Mouse (Mus musculus) limb, embryonic 10.5 days (tissue): ENCODE measurements at regions not wholly inside any gene's neighbourhood (a gene's known extent, or its start where the extent isn't known, plus 50 kb on each side); places are given as distances from the start of the nearest gene placed in this dataset.

Experiments used
- DNase-seq: peaks from one replicate; pipeline ENCODE4 v3.0.0-alpha.2; 2017; ENCODE audit warnings: low spot score
- H3K27ac ChIP-seq: fragments of 300-500 bp; sonication (generic); 2 replicates; pipeline ENCODE4 v1.5.1; 2016; ENCODE audit warnings: mild to moderate bottlenecking
- H3K27me3 ChIP-seq: fragments of 300-500 bp; sonication (generic); 2 replicates; pipeline ENCODE4 v1.6.1; 2016; ENCODE audit warnings: low read depth, mild to moderate bottlenecking; ENCODE audit not compliant: poor library complexity, severe bottlenecking
- H3K36me3 ChIP-seq: fragments of 300-500 bp; sonication (generic); 2 replicates; pipeline ENCODE4 v1.6.1; 2016; ENCODE audit warnings: mild to moderate bottlenecking, moderate library complexity
- H3K4me1 ChIP-seq: fragments of 300-500 bp; sonication (generic); 2 replicates; pipeline ENCODE4 v1.6.1; 2016
- H3K4me3 ChIP-seq: fragments of 300-500 bp; sonication (generic); 2 replicates; pipeline ENCODE4 v1.5.1; 2016; ENCODE audit warnings: mild to moderate bottlenecking, moderate library complexity
- H3K9me3 ChIP-seq: fragments of 300-500 bp; sonication (generic); replicated peaks from 2 replicates; pipeline ENCODE4 v1.6.1; 2016; ENCODE audit warnings: mild to moderate bottlenecking
- WGBS: fragments of 180-500 bp; shearing (Covaris S2); methylation state at CpG from one replicate; pipeline ENCODE4 v1.1.7; 2016; 5-methylcytosine and 5-hydroxymethylcytosine counted together

- peaks cover 31% of the 10 kb centered on the region for H3K4me1 ChIP-seq
- H3K36me3 ChIP-seq, result no peaks in the 10 kb centered on the region
- no peak overlapping the region for H3K27ac ChIP-seq
- H3K27me3 ChIP-seq, result 0 out of 2 replicates have a peak, but pooled peaks cover 5% of the 10 kb centered on the region
- no peak overlapping the region for H3K4me3 ChIP-seq
- no peak for DNase-seq
- H3K9me3 ChIP-seq, result no peaks in the 10 kb centered on the region
- 90% methylated on average over 5 of the region's 5 CpGs for whole genome bisulfite sequencing
These were observed 179.5 kb downstream of the Ets1 start for GRCm38 (mm10) chr9:32815473-32815872.

- peaks cover 32% of the 10 kb centered on the region for H3K4me1 ChIP-seq
- WGBS, result 85% methylated on average over 9 of the region's 9 CpGs
- DNase-seq, result no peak
- H3K27me3 ChIP-seq, result 0 out of 2 replicates have a peak, but pooled peaks cover 5% of the 10 kb centered on the region
- H3K36me3 ChIP-seq, result no peaks in the 10 kb centered on the region
- peak overlapping the region; percentile 26; the same call in 1 of the 2 replicates for H3K27ac ChIP-seq
- H3K9me3 ChIP-seq, result no peaks in the 10 kb centered on the region
- no peak overlapping the region for H3K4me3 ChIP-seq
These were observed 180.8 kb downstream of the Ets1 start for GRCm38 (mm10) chr9:32816649-32817425.

GRCm38 (mm10) chr9:32817442-32818358 lies 181.7 kb downstream of the Ets1 start:
- Histone ChIP-seq H3K9me3 (no peaks in the 10 kb centered on the region), H3K27ac (peak overlapping the region; percentile 20; the same call in 1 of the 2 replicates), H3K27me3 (0 out of 2 replicates have a peak, but pooled peaks cover 5% of the 10 kb centered on the region), H3K4me1 (peaks cover 37% of the 10 kb centered on the region), H3K36me3 (no peaks in the 10 kb centered on the region), H3K4me3 (no peak overlapping the region)
- no peak for DNase-seq
- 50% methylated on average over 7 of the region's 7 CpGs for WGBS

- no peaks in the 10 kb centered on the region for H3K9me3 ChIP-seq
- no peaks in the 10 kb centered on the region for H3K27me3 ChIP-seq
- peaks cover 42% of the 10 kb centered on the region for H3K4me1 ChIP-seq
- H3K27ac ChIP-seq, result peak overlapping the region; percentile 75
- DNase-seq, result peak; percentile 62
- 15% methylated on average over 8 of the region's 8 CpGs for WGBS
- no peaks in the 10 kb centered on the region for H3K36me3 ChIP-seq
- H3K4me3 ChIP-seq, result peak overlapping the region; percentile 20; the same call in 1 of the 2 replicates
These were observed 187.6 kb downstream of the Ets1 start for GRCm38 (mm10) chr9:32823439-32824133.

GRCm38 (mm10) chr9:32824134-32824531 lies 188.1 kb downstream of the Ets1 start:
- Histone ChIP-seq H3K4me1 (peaks cover 39% of the 10 kb centered on the region), H3K9me3 (no peaks in the 10 kb centered on the region), H3K4me3 (peak overlapping the region; percentile 20; the same call in 1 of the 2 replicates), H3K36me3 (no peaks in the 10 kb centered on the region), H3K27me3 (no peaks in the 10 kb centered on the region), H3K27ac (peak overlapping the region; percentile 75)
- DNase-seq, result no peak
- 20% methylated on average over 6 of the region's 6 CpGs for WGBS

- no peak for DNase-seq
- H3K4me1 ChIP-seq, result peaks cover 39% of the 10 kb centered on the region
- H3K4me3 ChIP-seq, result no peak overlapping the region
- no peaks in the 10 kb centered on the region for H3K36me3 ChIP-seq
- WGBS, result 38% methylated on average over 2 of the region's 2 CpGs
- H3K9me3 ChIP-seq, result no peaks in the 10 kb centered on the region
- no peaks in the 10 kb centered on the region for H3K27me3 ChIP-seq
- H3K27ac ChIP-seq, result peak overlapping the region; percentile 83
These were observed 194.4 kb downstream of the Ets1 start for GRCm38 (mm10) chr9:32830268-32830891.

GRCm38 (mm10) chr9:32833373-32833772 lies 197.4 kb downstream of the Ets1 start:
- Histone ChIP-seq H3K36me3 (no peaks in the 10 kb centered on the region), H3K9me3 (no peaks in the 10 kb centered on the region), H3K4me3 (no peak overlapping the region), H3K27me3 (no peaks in the 10 kb centered on the region), H3K27ac (peak overlapping the region; percentile 8; the same call in 1 of the 2 replicates), H3K4me1 (peaks cover 58% of the 10 kb centered on the region)
- no peak for DNase-seq
- 86% methylated on average over 8 of the region's 8 CpGs for WGBS

GRCm38 (mm10) chr9:32834751-32835625 lies 199.0 kb downstream of the Ets1 start:
- WGBS, result 18% methylated on average over 13 of the region's 13 CpGs
- Histone ChIP-seq H3K36me3 (no peaks in the 10 kb centered on the region), H3K4me1 (peaks cover 53% of the 10 kb centered on the region), H3K27me3 (no peaks in the 10 kb centered on the region), H3K4me3 (no peak overlapping the region; the same call in 1 of the 2 replicates), H3K9me3 (no peaks in the 10 kb centered on the region), H3K27ac (peak overlapping the region; percentile 79)
- DNase-seq, result peak; percentile 47

- H3K27ac ChIP-seq, result peak overlapping the region; percentile 79
- H3K4me1 ChIP-seq, result peaks cover 47% of the 10 kb centered on the region
- no peaks in the 10 kb centered on the region for H3K27me3 ChIP-seq
- H3K9me3 ChIP-seq, result no peaks in the 10 kb centered on the region
- H3K36me3 ChIP-seq, result no peaks in the 10 kb centered on the region
- no peak for DNase-seq
- H3K4me3 ChIP-seq, result no peak overlapping the region; the same call in 1 of the 2 replicates
- 5% methylated on average over 4 of the region's 4 CpGs for WGBS
These were observed 199.6 kb downstream of the Ets1 start for GRCm38 (mm10) chr9:32835626-32835971.

- no peak overlapping the region for H3K4me3 ChIP-seq
- no peak for DNase-seq
- peak overlapping the region; percentile 79 for H3K27ac ChIP-seq
- peaks cover 39% of the 10 kb centered on the region for H3K4me1 ChIP-seq
- WGBS, result 37% methylated on average over 5 of the region's 5 CpGs
- H3K27me3 ChIP-seq, result no peaks in the 10 kb centered on the region
- no peaks in the 10 kb centered on the region for H3K36me3 ChIP-seq
- H3K9me3 ChIP-seq, result no peaks in the 10 kb centered on the region
These were observed 200.3 kb downstream of the Ets1 start for GRCm38 (mm10) chr9:32836371-32836770.

GRCm38 (mm10) chr9:32847361-32847760 lies 211.3 kb downstream of the Ets1 start:
- Histone ChIP-seq H3K4me1 (peaks cover 6% of the 10 kb centered on the region), H3K27me3 (no peaks in the 10 kb centered on the region), H3K27ac (no peak overlapping the region), H3K4me3 (no peak overlapping the region), H3K36me3 (peaks cover 4% of the 10 kb centered on the region; the same call in 1 of the 2 replicates), H3K9me3 (no peaks in the 10 kb centered on the region)
- DNase-seq, result no peak
- 98% methylated on average over 2 of the region's 2 CpGs for WGBS
